Mouse (Mus musculus): ENCODE results near the gene Fcho1. TPM values are rescaled to one million over a fixed set of nuclear protein-coding genes. Genes with fewer than 3 reads are reported as not detected.

Fcho1 gene
- total RNA-seq, 2 experiments from 2014 or later, result not detected

GRCm38 (mm10) chr8:71659751-71660150 lies 65.8 kb downstream of the Fcho1 start:
- intact Hi-C loops (cut with DNase I), result loop anchor here (1.0 to 5.0 kb wide), 3 partner anchors 62 to 217 kb away; partner anchors contain the start of gene Fam129c
- Histone ChIP-seq H3K27ac (no peak overlapping the region), H3K4me3 (no peak overlapping the region)
- no peak for TF ChIP-seq CTCF (IDR thresholded peaks at IDR 0.05)
- no peak for DNase-seq

- H3K27ac ChIP-seq, result no peak overlapping the region
- H3K4me3 ChIP-seq, result no peak overlapping the region
- DNase-seq, result no peak
- TF ChIP-seq CTCF (IDR thresholded peaks at IDR 0.05), result no peak
- intact Hi-C loops (cut with DNase I), result no loop called here
These were observed 66.9 kb downstream of the Fcho1 start for GRCm38 (mm10) chr8:71658515-71659049.

Other genes starting within 250 kb of the Fcho1 start
- gene Ano8, start 239.8 kb downstream of the Fcho1 start, total RNA-seq (2021), result 10 to 100 TPM; 16.0 to 17.0 TPM
- gene Gtpbp3, start 237.6 kb downstream of the Fcho1 start, total RNA-seq (2021), result 10 to 100 TPM; 10.1 to 10.7 TPM
- gene Plvap, start 214.0 kb downstream of the Fcho1 start, total RNA-seq (2021), result 10 to 100 TPM in 1 of 2 experiments, 1 to 10 TPM in 1; 9.3 to 11.6 TPM
- not detected for gene Ccdc194, start 200.0 kb downstream of the Fcho1 start, total RNA-seq (2021)
- 1 to 10 TPM; 4.3 to 8.3 TPM for gene Bst2, start 188.3 kb downstream of the Fcho1 start, total RNA-seq (2021)
- 10 to 100 TPM; 21.5 to 27.7 TPM for gene Mvb12a, start 182.8 kb downstream of the Fcho1 start, total RNA-seq (2021)
- not detected for gene Tmem221, start 166.8 kb downstream of the Fcho1 start, total RNA-seq (2021)
- gene Nxnl1, start 159.1 kb downstream of the Fcho1 start, total RNA-seq (2021), result not detected
- gene Slc27a1, start 156.8 kb downstream of the Fcho1 start, total RNA-seq (2021), result 100 to 1,000 TPM in 1 of 2 experiments, 10 to 100 TPM in 1; 57.2 to 116 TPM
- gene Pgls, start 133.5 kb downstream of the Fcho1 start, total RNA-seq (2021), result 10 to 100 TPM; 19.3 to 28.6 TPM
- gene Fam129c, start 128.1 kb downstream of the Fcho1 start, total RNA-seq (2021), result 1 to 10 TPM in 1 of 2 experiments, under 1 TPM in 1; 0.79 to 1.4 TPM
- 10 to 100 TPM; 39.6 to 44.3 TPM for gene Colgalt1, start 114.7 kb downstream of the Fcho1 start, total RNA-seq (2021)
- not detected for gene Unc13a, start 54.0 kb downstream of the Fcho1 start, total RNA-seq (2021)
- 1 to 10 TPM; 2.1 to 2.5 TPM for gene Jak3, start 49.4 kb downstream of the Fcho1 start, total RNA-seq (2021)
- 1 to 10 TPM in 1 of 2 experiments, not detected in 1; 1.4 TPM for gene Insl3, start 36.5 kb downstream of the Fcho1 start, total RNA-seq (2021)
- gene B3gnt3, start 23.9 kb downstream of the Fcho1 start, total RNA-seq (2021), result 1 to 10 TPM; 2.1 to 2.9 TPM
- gene Zfp709, start 156.3 kb upstream of the Fcho1 start, total RNA-seq (2021), result 1 to 10 TPM; 2.3 to 2.4 TPM
- 1 to 10 TPM; 2.8 to 4.2 TPM for gene Zfp882, start 182.9 kb upstream of the Fcho1 start, total RNA-seq (2021)
- 10 to 100 TPM; 19.7 to 20.5 TPM for gene Zfp617, start 182.9 kb upstream of the Fcho1 start, total RNA-seq (2021)
- gene Zfp961, start 225.3 kb upstream of the Fcho1 start, total RNA-seq (2021), result 1 to 10 TPM; 2.7 to 5.4 TPM

Data from gastrocnemius, adult 2 months (tissue).